Mouse (Mus musculus): ENCODE data around the gene Nkiras1.

Nkiras1 gene

GRCm38 (mm10) chr14:18274526-18274925 lies 3.6 kb downstream of the Nkiras1 start:
- no peak for DNase-seq (ENCODE audit: low spot score in 2 of 2)

DNA sequence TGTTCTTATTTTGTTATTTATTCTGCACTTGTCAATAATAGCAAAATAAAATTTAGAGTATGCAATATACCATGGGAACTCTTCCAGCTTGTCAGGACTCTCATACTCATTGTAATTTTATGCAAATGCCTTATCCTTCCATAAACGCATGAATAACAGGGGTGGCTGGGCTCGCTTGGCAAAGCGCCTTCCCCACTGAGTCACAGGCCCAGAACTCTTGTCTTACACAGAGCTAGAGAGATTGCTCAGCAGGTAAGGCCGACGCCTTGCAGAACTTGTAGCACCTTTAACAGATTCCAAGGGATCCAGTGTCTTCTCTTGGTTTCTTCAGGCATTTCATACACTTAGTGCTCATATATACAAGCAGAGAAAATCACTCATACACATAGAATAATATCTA lies 9.4 kb downstream of the Nkiras1 start:
- no peak for DNase-seq (ENCODE audit: low spot score in 2 of 2)

DNA sequence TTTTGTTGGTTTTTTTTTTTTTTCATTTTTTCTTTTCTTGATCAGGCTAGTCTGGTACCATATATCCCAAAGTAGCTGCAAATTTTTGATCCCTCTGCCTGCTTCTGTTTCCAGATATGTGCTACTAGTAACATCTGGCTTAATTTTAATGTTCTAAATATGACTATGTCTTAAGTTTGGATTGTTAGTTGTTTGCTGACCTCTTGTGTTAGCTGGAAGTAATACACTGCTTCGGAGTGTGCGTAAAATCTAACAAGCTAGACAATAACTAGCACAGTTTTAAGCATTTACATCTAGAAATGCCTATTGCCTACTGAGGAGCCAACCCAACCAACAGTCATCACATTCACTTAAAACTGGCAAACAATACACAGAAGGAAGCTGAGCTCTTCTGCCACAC lies 13.6 kb downstream of the Nkiras1 start:
- no peak for DNase-seq (ENCODE audit: low spot score in 2 of 2)

DNA sequence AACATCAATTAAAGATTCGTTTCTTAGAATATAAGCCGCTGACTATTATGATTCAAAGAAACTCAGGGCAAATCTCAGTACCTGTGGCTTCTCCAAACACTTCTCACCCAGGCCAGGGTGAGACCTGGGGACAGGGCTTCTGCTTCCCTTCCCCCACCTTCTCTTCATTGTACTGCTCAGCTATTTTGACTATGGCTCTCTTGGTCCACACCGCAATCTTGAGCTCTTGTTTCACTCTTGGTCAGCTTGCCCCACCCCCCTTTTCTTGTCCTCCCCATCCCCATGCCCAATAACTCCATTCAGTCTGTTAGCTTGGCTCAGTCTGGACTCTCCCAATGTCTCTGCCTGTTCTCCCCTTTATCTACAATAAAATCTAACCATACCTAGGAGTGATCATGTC lies 14.5 kb downstream of the Nkiras1 start:
- DNase-seq (ENCODE audit: low spot score in 2 of 2), result no peak

- no peak for DNase-seq (ENCODE audit: low spot score in 2 of 2)
Measured at GRCm38 (mm10) chr14:18286441-18286840, 15.5 kb downstream of the Nkiras1 start.

DNA sequence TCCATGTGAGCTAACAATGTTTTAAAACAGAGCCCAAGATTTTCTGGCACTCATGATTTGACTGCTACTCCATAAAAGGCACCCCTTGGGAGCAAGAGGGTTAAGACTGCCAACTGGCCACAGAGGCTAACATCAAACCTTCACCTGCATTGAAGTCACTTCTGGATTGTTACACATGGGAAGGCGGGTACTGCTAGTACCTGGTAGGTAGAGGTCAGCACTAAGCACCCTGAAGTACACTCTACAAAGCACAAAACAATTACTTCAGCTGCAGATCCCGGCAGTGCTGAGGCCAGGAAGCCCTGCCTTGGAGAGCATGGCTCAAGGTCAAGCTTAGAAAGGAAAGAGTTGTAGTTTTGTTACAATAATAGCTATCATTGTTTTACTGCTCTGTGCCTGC lies 16.5 kb downstream of the Nkiras1 start:
- no peak for DNase-seq (ENCODE audit: low spot score in 2 of 2)

- no peak for DNase-seq (ENCODE audit: low spot score in 2 of 2)
Measured at GRCm38 (mm10) chr14:18292111-18292510, 21.2 kb downstream of the Nkiras1 start.

DNA sequence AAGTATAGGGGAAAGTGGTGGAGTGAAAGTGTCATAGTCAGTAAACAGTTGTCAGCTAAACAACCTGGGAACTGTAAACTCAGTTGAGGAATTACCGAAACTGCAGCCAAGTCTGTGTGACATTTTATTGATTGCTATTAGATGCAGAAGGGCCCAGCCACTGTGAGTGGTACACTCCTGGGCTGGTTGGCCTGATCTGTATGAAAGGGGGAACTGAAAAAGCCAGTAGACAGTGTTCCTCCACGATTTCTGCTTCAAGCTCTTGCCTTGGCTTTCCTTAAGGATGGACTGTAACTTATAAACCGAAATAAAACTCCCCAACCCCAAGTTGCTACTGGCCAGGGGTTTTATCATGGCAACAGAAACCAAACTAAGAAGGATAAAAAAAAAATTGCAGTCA lies 21.6 kb downstream of the Nkiras1 start:
- DNase-seq (ENCODE audit: low spot score in 2 of 2), result no peak

DNA sequence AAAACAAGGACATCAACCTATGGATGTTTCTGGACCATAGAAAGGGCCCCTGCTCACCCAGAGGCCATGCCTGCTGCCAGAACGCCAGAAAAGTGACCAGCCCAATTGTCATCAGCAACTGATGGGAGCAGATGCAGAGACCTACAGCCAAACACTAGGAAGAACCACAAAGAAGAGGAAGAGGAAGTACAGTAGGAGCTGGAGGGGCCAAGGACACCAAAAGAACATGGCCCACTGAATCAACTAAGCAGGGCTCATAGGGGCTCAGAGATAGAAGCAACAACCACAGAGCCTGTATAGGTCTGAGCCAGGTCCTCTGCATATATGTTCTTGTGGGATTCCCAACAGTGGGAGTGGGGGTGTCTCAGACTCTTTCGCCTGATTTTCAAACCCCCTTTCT lies 26.5 kb downstream of the Nkiras1 start:
- DNase-seq (ENCODE audit: low spot score in 2 of 2), result no peak

GRCm38 (mm10) chr14:18298874-18299273 lies 27.9 kb downstream of the Nkiras1 start:
- no peak for DNase-seq (ENCODE audit: low spot score in 2 of 2)

GRCm38 (mm10) chr14:18300676-18301075 lies 29.7 kb downstream of the Nkiras1 start:
- peak in 1 of 2 experiments; percentile 6 for DNase-seq (ENCODE audit: low spot score in 2 of 2)

DNA sequence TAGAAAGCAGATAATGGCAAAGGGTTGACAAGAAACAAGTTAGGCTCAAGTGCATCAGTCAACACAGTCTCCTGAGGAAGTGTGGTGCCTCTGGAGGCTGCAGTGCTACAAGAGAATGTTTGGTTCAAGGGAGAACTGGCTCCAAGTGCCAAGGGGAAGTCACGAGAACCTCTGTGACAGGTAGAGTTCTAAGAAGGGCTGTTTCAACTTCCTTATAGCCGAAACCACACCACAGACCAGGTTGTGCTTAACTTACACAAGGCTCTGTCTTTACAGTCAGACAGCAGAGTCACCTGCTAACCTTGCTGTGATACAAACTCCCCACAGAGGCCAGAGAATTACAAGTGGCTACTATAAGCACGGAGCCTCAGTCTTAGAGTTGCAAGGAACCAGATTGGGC lies 30.7 kb downstream of the Nkiras1 start:
- DNase-seq (ENCODE audit: low spot score in 2 of 2), result peak in 1 of 2 experiments; percentile 25

DNA sequence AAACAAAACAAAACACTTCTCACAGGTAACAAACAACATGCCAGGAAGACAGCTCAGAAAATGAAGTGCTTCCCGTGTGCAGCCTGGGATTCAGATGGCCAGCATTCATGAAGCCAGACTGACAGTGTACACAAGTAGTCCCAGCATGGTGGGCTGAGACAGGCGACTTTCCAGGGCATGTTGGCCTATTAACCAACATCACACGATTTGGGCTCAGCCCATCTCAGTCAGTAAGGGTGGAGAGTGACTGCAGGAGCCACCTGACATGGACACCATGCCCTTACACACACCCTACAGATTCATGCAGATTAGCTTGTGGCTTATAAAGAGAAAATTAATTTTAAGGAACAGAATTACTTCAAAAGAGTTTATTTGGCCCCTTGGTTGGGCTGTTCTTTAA lies 31.8 kb downstream of the Nkiras1 start:
- DNase-seq (ENCODE audit: low spot score in 2 of 2), result no peak

- DNase-seq (ENCODE audit: low spot score in 2 of 2), result no peak
Measured at GRCm38 (mm10) chr14:18303262-18303661, 32.3 kb downstream of the Nkiras1 start.

GRCm38 (mm10) chr14:18304165-18304564 lies 33.2 kb downstream of the Nkiras1 start:
- no peak for DNase-seq (ENCODE audit: low spot score in 2 of 2)

- DNase-seq (ENCODE audit: low spot score in 2 of 2), result no peak
Measured at GRCm38 (mm10) chr14:18317457-18318411, 46.8 kb downstream of the Nkiras1 start.

- DNase-seq (ENCODE audit: low spot score in 2 of 2), result peak in 1 of 2 experiments; percentile 11
Measured at GRCm38 (mm10) chr14:18326968-18327672, 56.2 kb downstream of the Nkiras1 start.

GRCm38 (mm10) chr14:18330789-18331692 lies 60.1 kb downstream of the Nkiras1 start:
- DNase-seq (ENCODE audit: low spot score in 2 of 2), result peak in 1 of 2 experiments; percentile 9

DNA sequence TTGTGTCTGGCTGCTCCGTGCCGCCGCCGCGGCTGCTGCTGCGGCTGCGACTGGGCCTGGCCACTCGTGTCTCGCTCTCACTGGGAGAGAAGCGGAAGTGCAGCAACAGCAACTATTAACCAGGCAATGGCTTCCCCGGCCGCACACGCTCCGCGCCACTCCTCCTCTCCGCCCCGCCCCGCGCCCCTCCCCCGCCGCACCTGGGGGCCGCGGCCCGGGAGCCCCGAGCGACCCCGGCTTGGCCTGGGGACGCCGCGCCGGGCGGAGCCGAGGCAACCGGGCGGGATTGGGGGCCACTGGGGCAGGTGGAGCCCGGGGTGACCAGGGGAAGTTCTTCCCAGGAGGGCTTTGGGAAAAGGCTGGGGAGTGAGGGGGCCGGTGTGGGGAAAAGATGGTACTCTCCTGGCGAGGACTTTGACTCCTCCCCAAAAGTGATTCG lies 60.8 kb downstream of the Nkiras1 start, which contains the start of gene Ube2e1:
Gene Ube2e1, minus strand, starts transcription at position 167 of the 439 bp plus-strand sequence.
- peak; percentile 62 to 73 for DNase-seq (ENCODE audit: low spot score in 2 of 2)

Measured in natural killer cell, adult 2 months (primary cell).